Mouse (Mus musculus) MEL (cell line): ENCODE results near the gene Myct1.

Source experiments
- CHD2 ChIP-seq: IDR thresholded peaks from 2 replicates; pipeline ENCODE4 v1.6.1; 2011; ENCODE audit warnings: low read length, improper control_type of control experiment
- CTCF ChIP-seq, 3 experiments: IDR thresholded peaks in 2 of 3; conservative IDR thresholded peaks in 1 of 3; 2 replicates each; pipeline ENCODE4 v1.5.1; 2011 to 2012; ENCODE audit warnings: low read length in 3 of 3, low read depth in 2 of 3, mild to moderate bottlenecking in 2 of 3, improper control_type of control experiment in 1 of 3, inconsistent platforms in 1 of 3, mixed read lengths in 1 of 3, moderate library complexity in 1 of 3; ENCODE audit not compliant: control insufficient read depth in 1 of 3, insufficient read depth in 1 of 3, poor library complexity in 1 of 3, severe bottlenecking in 1 of 3
- ETS1 ChIP-seq: IDR thresholded peaks from 2 replicates; pipeline ENCODE4 v1.6.1; 2012; ENCODE audit warnings: low read depth, mild to moderate bottlenecking, inconsistent platforms, low read length, improper control_type of control experiment, moderate library complexity
- HCFC1 ChIP-seq: IDR thresholded peaks from 2 replicates; pipeline ENCODE4 v1.6.1; 2012; ENCODE audit warnings: low read depth, mild to moderate bottlenecking, inconsistent platforms, low read length, improper control_type of control experiment, moderate library complexity
- MEF2A ChIP-seq: IDR thresholded peaks from 2 replicates; pipeline ENCODE4 v1.6.1; 2014; ENCODE audit warnings: low read depth, mild to moderate bottlenecking, inconsistent platforms, low read length, improper control_type of control experiment; ENCODE audit not compliant: poor library complexity, insufficient replicate concordance, severe bottlenecking; ENCODE audit errors: extremely low read depth
- POLR2A ChIP-seq, 2 experiments: IDR thresholded peaks; 2 replicates each; pipeline ENCODE4 v1.6.1; 2011 to 2012; ENCODE audit warnings: low read length in 2 of 2, mild to moderate bottlenecking in 2 of 2, control low read depth in 1 of 2, improper control_type of control experiment in 1 of 2, low read depth in 1 of 2, moderate library complexity in 1 of 2; ENCODE audit not compliant: control insufficient read depth in 1 of 2, insufficient read depth in 1 of 2, poor library complexity in 1 of 2
- SIN3A ChIP-seq: IDR thresholded peaks from 2 replicates; pipeline ENCODE4 v1.6.1; 2012; ENCODE audit warnings: low read length, improper control_type of control experiment, inconsistent platforms
- TBP ChIP-seq: IDR thresholded peaks from 2 replicates; pipeline ENCODE4 v1.8.0; 2011; ENCODE audit warnings: low read depth, low read length, improper control_type of control experiment
- ZMIZ1 ChIP-seq: IDR thresholded peaks from 2 replicates; pipeline ENCODE4 v1.6.1; 2012; ENCODE audit warnings: low read depth, mild to moderate bottlenecking, inconsistent platforms, low read length, improper control_type of control experiment, moderate library complexity

GRCm38 (mm10) chr10:5591996-5592395 is 1.6 kb upstream of the Myct1 start:
- TF ChIP-seq MEF2A = no peak
- TF ChIP-seq CTCF (IDR thresholded peaks at IDR 0.05 in 2 of 3, conservative IDR thresholded peaks at IDR 0.05 in 1 of 3; ENCODE audit: control insufficient read depth in 1 of 3, insufficient read depth in 1 of 3, low read depth in 2 of 3, low read length in 3 of 3, poor library complexity in 1 of 3, severe bottlenecking in 1 of 3) = no peak
- TF ChIP-seq SIN3A = no peak
- no peak for TF ChIP-seq CHD2
- no peak for TF ChIP-seq POLR2A (IDR thresholded peaks at IDR 0.05; ENCODE audit: control insufficient read depth in 1 of 2, insufficient read depth in 1 of 2, low read depth in 1 of 2, low read length in 2 of 2, poor library complexity in 1 of 2)
- TF ChIP-seq HCFC1 = no peak
- no peak for TF ChIP-seq TBP
- no peak for TF ChIP-seq ZMIZ1
- no peak for TF ChIP-seq ETS1
